Mouse (Mus musculus): ENCODE measurements around the gene Micu1.
"Not testable (repeated sequence)": the region's sequence is repeated elsewhere in the genome, so short reads cannot be mapped to it uniquely, and the experiment has no call there.

The Micu1 gene

GRCm38 (mm10) chr10:59702207-59703032, at the start of gene Micu1:
Micu1 (plus strand) TSS chr10:59702477.
- DNase-seq: peak; percentile 95 to 98

GRCm38 (mm10) chr10:59656799-59657198, 45.5 kb upstream of the Micu1 start:
- no peak for DNase-seq

- no peak for DNase-seq
Observed at GRCm38 (mm10) chr10:59664765-59665164, 37.5 kb upstream of the Micu1 start.

GRCm38 (mm10) chr10:59665503-59666291, 36.6 kb upstream of the Micu1 start:
- no peak for DNase-seq

GRCm38 (mm10) chr10:59667377-59667776, 34.9 kb upstream of the Micu1 start:
- DNase-seq: peak; percentile 28 to 37

GRCm38 (mm10) chr10:59668491-59668890, 33.8 kb upstream of the Micu1 start:
- DNase-seq: no peak

GRCm38 (mm10) chr10:59677836-59678235, 24.4 kb upstream of the Micu1 start:
- peak in 1 of 2 experiments; percentile 3 for DNase-seq

- DNase-seq: no peak
Observed at GRCm38 (mm10) chr10:59679189-59679588, 23.1 kb upstream of the Micu1 start.

GRCm38 (mm10) chr10:59685586-59685985, 16.7 kb upstream of the Micu1 start:
- not testable (repeated sequence) for DNase-seq

GRCm38 (mm10) chr10:59687126-59687525, 15.2 kb upstream of the Micu1 start:
- peak; percentile 22 to 33 for DNase-seq

- no peak for DNase-seq
Observed at GRCm38 (mm10) chr10:59689836-59690235, 12.4 kb upstream of the Micu1 start.

GRCm38 (mm10) chr10:59692441-59692840, 9.8 kb upstream of the Micu1 start:
- DNase-seq: no peak

- DNase-seq: no peak
Observed at GRCm38 (mm10) chr10:59694104-59694503, 8.2 kb upstream of the Micu1 start.

- DNase-seq: no peak
Observed at GRCm38 (mm10) chr10:59699516-59699915, 2.8 kb upstream of the Micu1 start.

- no peak for DNase-seq
Observed at GRCm38 (mm10) chr10:59701805-59702204, 472 bp upstream of the Micu1 start.

GRCm38 (mm10) chr10:59703060-59703760, 933 bp downstream of the Micu1 start:
- DNase-seq: no peak

GRCm38 (mm10) chr10:59706991-59707546, 4.8 kb downstream of the Micu1 start:
- no peak for DNase-seq

GRCm38 (mm10) chr10:59707595-59707994, 5.3 kb downstream of the Micu1 start:
- no peak for DNase-seq

- DNase-seq: peak in 1 of 2 experiments; percentile 35
Observed at GRCm38 (mm10) chr10:59709281-59709680, 7.0 kb downstream of the Micu1 start.

- peak in 1 of 2 experiments; percentile 34 for DNase-seq
Observed at GRCm38 (mm10) chr10:59710246-59710645, 8.0 kb downstream of the Micu1 start.

GRCm38 (mm10) chr10:59712062-59712461, 9.8 kb downstream of the Micu1 start:
- DNase-seq: no peak

- DNase-seq: no peak
Observed at GRCm38 (mm10) chr10:59720017-59720416, 17.7 kb downstream of the Micu1 start.

GRCm38 (mm10) chr10:59721555-59721954, 19.3 kb downstream of the Micu1 start:
- DNase-seq: no peak
